Comparison of ENCODE assay signal across 7 mouse cellular contexts in genomic region chr19:46318586-46319378, GRCm38 (mm10). TPM values are rescaled to one million over a fixed set of nuclear protein-coding genes. Genes with fewer than 3 reads are reported as not detected.
DNase-seq lines count a peak whose midpoint lies in the region; ATAC-seq and TF ChIP-seq lines count a peak whose summit lies in the region.

No protein-coding gene starts in this region.

- H3K36me3 ChIP-seq in forebrain, embryonic 15.5 days: peaks cover 3% of the 10 kb centered on the region; the same call in 1 of the 2 replicates
- H3K36me3 ChIP-seq in hindbrain, embryonic 14.5 days (replicated peaks; ENCODE audit: control insufficient read depth, insufficient read depth): peaks cover 10% of the 10 kb centered on the region
- no peaks in the 10 kb centered on the region for H3K36me3 ChIP-seq in stomach, embryonic 16.5 days (ENCODE audit: control insufficient read depth, insufficient read depth, low read length)

- H3K4me2 ChIP-seq in forebrain, embryonic 15.5 days (replicated peaks): peak overlapping the region; percentile 59
- H3K4me2 ChIP-seq in hindbrain, embryonic 14.5 days (replicated peaks): peak overlapping the region; percentile 81
- H3K4me2 ChIP-seq in stomach, embryonic 16.5 days (ENCODE audit: low read depth, low read length): peak overlapping the region; percentile 61

- H3K9ac ChIP-seq in forebrain, embryonic 15.5 days (replicated peaks): no peak overlapping the region
- H3K9ac ChIP-seq in hindbrain, embryonic 14.5 days: peak overlapping the region; percentile 83
- peak overlapping the region; percentile 51; the same call in 1 of the 2 replicates for H3K9ac ChIP-seq in stomach, embryonic 16.5 days (ENCODE audit: low read length)

- peak; percentile 54 for ATAC-seq in forebrain, embryonic 15.5 days (replicated peaks)
- ATAC-seq in hindbrain, embryonic 14.5 days (ENCODE audit: low FRiP score): peak; percentile 16; the same call in 1 of the 2 replicates
- peak; percentile 19; the same call in 1 of the 2 replicates for ATAC-seq in stomach, embryonic 16.5 days (ENCODE audit: insufficient read depth, low FRiP score)

- WGBS in forebrain, embryonic 15.5 days: 12% methylated on average over 16 of the region's 16 CpGs
- WGBS in hindbrain, embryonic 14.5 days: 10% methylated on average over 16 of the region's 16 CpGs
- WGBS in stomach, embryonic 16.5 days: 13% methylated on average over 16 of the region's 16 CpGs

- H3K4me3 ChIP-seq in forebrain, embryonic 15.5 days: peak overlapping the region; percentile 48
- peak overlapping the region; percentile 57 for H3K4me3 ChIP-seq in hindbrain, embryonic 14.5 days (replicated peaks; ENCODE audit: low read length)
- H3K4me3 ChIP-seq in left cerebral cortex, adult 2 months: peak overlapping the region; percentile 44
- peak overlapping the region; percentile 52 for H3K4me3 ChIP-seq in stomach, embryonic 16.5 days (replicated peaks; ENCODE audit: low read length)

- no peaks in the 10 kb centered on the region for H3K9me3 ChIP-seq in forebrain, embryonic 15.5 days
- no peaks in the 10 kb centered on the region for H3K9me3 ChIP-seq in hindbrain, embryonic 14.5 days (ENCODE audit: control insufficient read depth, low read length)
- H3K9me3 ChIP-seq in stomach, embryonic 16.5 days (replicated peaks; ENCODE audit: control insufficient read depth, low read length): no peaks in the 10 kb centered on the region

- peak; percentile 81 for DNase-seq in Muller cell, postnatal 12 days (ENCODE audit: inconsistent ontology term)
- peak; percentile 93 to 94 for DNase-seq in adrenal gland, postnatal 36 days
- peak; percentile 73 for DNase-seq in hindbrain, embryonic 14.5 days (ENCODE audit: low spot score)
- DNase-seq in left cerebral cortex, adult 2 months (ENCODE audit: extremely low spot score in 1 of 2, low spot score in 2 of 2): peak; percentile 90 to 92
- peak; percentile 74 to 77 for DNase-seq in lung, postnatal 4 days

- H3K4me1 ChIP-seq in forebrain, embryonic 15.5 days: peaks cover 72% of the 10 kb centered on the region
- peaks cover 68% of the 10 kb centered on the region for H3K4me1 ChIP-seq in hindbrain, embryonic 14.5 days (replicated peaks; ENCODE audit: control insufficient read depth, insufficient read depth, low read length)
- H3K4me1 ChIP-seq in stomach, embryonic 16.5 days (ENCODE audit: control insufficient read depth, insufficient read depth, low read length): peaks cover 55% of the 10 kb centered on the region

- H3K27ac ChIP-seq in forebrain, embryonic 15.5 days (replicated peaks): peak overlapping the region; percentile 29; the same call in 1 of the 2 replicates
- H3K27ac ChIP-seq in hindbrain, embryonic 14.5 days: peak overlapping the region; percentile 62
- H3K27ac ChIP-seq in left cerebral cortex, adult 2 months: peak overlapping the region; percentile 93
- H3K27ac ChIP-seq in stomach, embryonic 16.5 days (ENCODE audit: low read length): peak overlapping the region; percentile 89

- no peak for TF ChIP-seq CTCF in left cerebral cortex, adult 2 months (IDR thresholded peaks at IDR 0.05)

- intact Hi-C loops in left cerebral cortex, adult 2 months (cut with DNase I): no loop called here

- H3K27me3 ChIP-seq in forebrain, embryonic 15.5 days: peaks cover 62% of the 10 kb centered on the region
- peaks cover 63% of the 10 kb centered on the region for H3K27me3 ChIP-seq in hindbrain, embryonic 14.5 days (ENCODE audit: control insufficient read depth, insufficient read depth, low read length)
- H3K27me3 ChIP-seq in stomach, embryonic 16.5 days (ENCODE audit: control insufficient read depth, insufficient read depth, low read length): peaks cover 44% of the 10 kb centered on the region

RNA-seq across cellular contexts. Expression of gene Psd, which starts 8.2 kb away (rescaled TPM):
- 1 to 10 TPM; 6.0 to 7.5 TPM for total RNA-seq in adrenal gland, postnatal 36 days (2021)
- 78.2 and 79.9 TPM in 2 replicates for polyA plus RNA-seq in forebrain, embryonic 15.5 days (2015; fragmentation: Nextera tagmentation; extraction: Ambion mirVana)
- 131 and 152 TPM in 2 replicates for polyA plus RNA-seq in hindbrain, embryonic 14.5 days (2014; fragmentation: Nextera tagmentation; extraction: Ambion mirVana)
- total RNA-seq in left cerebral cortex, adult 2 months (2021): 100 to 1,000 TPM; 605 to 647 TPM
- 22.1 and 23.0 TPM in 2 replicates for polyA plus RNA-seq in stomach, embryonic 16.5 days (2015; fragmentation: Nextera tagmentation; extraction: Ambion mirVana)

RNA-seq across cellular contexts. Expression of gene Fbxl15, which starts 9.2 kb away (rescaled TPM):
- 10 to 100 TPM in 1 of 2 experiments, 1 to 10 TPM in 1; 9.2 to 10.0 TPM for total RNA-seq in adrenal gland, postnatal 36 days (2021)
- polyA plus RNA-seq in forebrain, embryonic 15.5 days (2015; fragmentation: Nextera tagmentation; extraction: Ambion mirVana): 37.5 and 40.2 TPM in 2 replicates
- 45.5 and 49.1 TPM in 2 replicates for polyA plus RNA-seq in hindbrain, embryonic 14.5 days (2014; fragmentation: Nextera tagmentation; extraction: Ambion mirVana)
- 10 to 100 TPM; 27.0 to 29.6 TPM for total RNA-seq in left cerebral cortex, adult 2 months (2021)
- 14.1 and 16.0 TPM in 2 replicates for polyA plus RNA-seq in stomach, embryonic 16.5 days (2015; fragmentation: Nextera tagmentation; extraction: Ambion mirVana)

RNA-seq across cellular contexts. Expression of gene Nfkb2, which starts 14.7 kb away (rescaled TPM):
- total RNA-seq in adrenal gland, postnatal 36 days (2021): 10 to 100 TPM; 39.9 to 42.6 TPM
- polyA plus RNA-seq in forebrain, embryonic 15.5 days (2015; fragmentation: Nextera tagmentation; extraction: Ambion mirVana): 1.9 and 2.2 TPM in 2 replicates
- 1.9 and 2.8 TPM in 2 replicates for polyA plus RNA-seq in hindbrain, embryonic 14.5 days (2014; fragmentation: Nextera tagmentation; extraction: Ambion mirVana)
- 1 to 10 TPM; 2.9 to 3.3 TPM for total RNA-seq in left cerebral cortex, adult 2 months (2021)
- 10.2 and 10.4 TPM in 2 replicates for polyA plus RNA-seq in stomach, embryonic 16.5 days (2015; fragmentation: Nextera tagmentation; extraction: Ambion mirVana)

RNA-seq across cellular contexts. Expression of gene Cuedc2, which starts 19.7 kb away (rescaled TPM):
- 10 to 100 TPM; 74.7 to 77.8 TPM for total RNA-seq in adrenal gland, postnatal 36 days (2021)
- polyA plus RNA-seq in forebrain, embryonic 15.5 days (2015; fragmentation: Nextera tagmentation; extraction: Ambion mirVana): 351 and 362 TPM in 2 replicates
- 318 and 321 TPM in 2 replicates for polyA plus RNA-seq in hindbrain, embryonic 14.5 days (2014; fragmentation: Nextera tagmentation; extraction: Ambion mirVana)
- 100 to 1,000 TPM; 188 to 196 TPM for total RNA-seq in left cerebral cortex, adult 2 months (2021)
- polyA plus RNA-seq in stomach, embryonic 16.5 days (2015; fragmentation: Nextera tagmentation; extraction: Ambion mirVana): 131 and 133 TPM in 2 replicates

RNA-seq across cellular contexts. Expression of gene Mfsd13a, which starts 22.1 kb away (rescaled TPM):
- total RNA-seq in adrenal gland, postnatal 36 days (2021): 1 to 10 TPM; 5.2 to 7.5 TPM
- 8.7 and 9.3 TPM in 2 replicates for polyA plus RNA-seq in forebrain, embryonic 15.5 days (2015; fragmentation: Nextera tagmentation; extraction: Ambion mirVana)
- 9.9 and 10.0 TPM in 2 replicates for polyA plus RNA-seq in hindbrain, embryonic 14.5 days (2014; fragmentation: Nextera tagmentation; extraction: Ambion mirVana)
- total RNA-seq in left cerebral cortex, adult 2 months (2021): 10 to 100 TPM; 25.5 to 25.9 TPM
- 13.8 and 16.8 TPM in 2 replicates for polyA plus RNA-seq in stomach, embryonic 16.5 days (2015; fragmentation: Nextera tagmentation; extraction: Ambion mirVana)

Comparison
In these comparisons a context has a peak if more than half of its experiments do, and no peak if none do; other contexts are left out.
1. Peak in every context shown above with its lines: DNase-seq, ATAC-seq, H3K4me3 ChIP-seq and H3K27ac ChIP-seq.
2. H3K27ac ChIP-seq: peak in every context shown above with its lines; median percentile 93 in left cerebral cortex, adult 2 months; 89 in stomach, embryonic 16.5 days; 62 in hindbrain, embryonic 14.5 days; 29 in forebrain, embryonic 15.5 days.